Mouse (Mus musculus): ENCODE results near the gene Abca7.
A peak's percentile ranks its signal among the peaks of the same experiment; 100 is the strongest.
"Not testable (repeated sequence)": the region's sequence is repeated elsewhere in the genome, so short reads cannot be mapped to it uniquely, and the experiment has no call there.

The Abca7 gene

DNA sequence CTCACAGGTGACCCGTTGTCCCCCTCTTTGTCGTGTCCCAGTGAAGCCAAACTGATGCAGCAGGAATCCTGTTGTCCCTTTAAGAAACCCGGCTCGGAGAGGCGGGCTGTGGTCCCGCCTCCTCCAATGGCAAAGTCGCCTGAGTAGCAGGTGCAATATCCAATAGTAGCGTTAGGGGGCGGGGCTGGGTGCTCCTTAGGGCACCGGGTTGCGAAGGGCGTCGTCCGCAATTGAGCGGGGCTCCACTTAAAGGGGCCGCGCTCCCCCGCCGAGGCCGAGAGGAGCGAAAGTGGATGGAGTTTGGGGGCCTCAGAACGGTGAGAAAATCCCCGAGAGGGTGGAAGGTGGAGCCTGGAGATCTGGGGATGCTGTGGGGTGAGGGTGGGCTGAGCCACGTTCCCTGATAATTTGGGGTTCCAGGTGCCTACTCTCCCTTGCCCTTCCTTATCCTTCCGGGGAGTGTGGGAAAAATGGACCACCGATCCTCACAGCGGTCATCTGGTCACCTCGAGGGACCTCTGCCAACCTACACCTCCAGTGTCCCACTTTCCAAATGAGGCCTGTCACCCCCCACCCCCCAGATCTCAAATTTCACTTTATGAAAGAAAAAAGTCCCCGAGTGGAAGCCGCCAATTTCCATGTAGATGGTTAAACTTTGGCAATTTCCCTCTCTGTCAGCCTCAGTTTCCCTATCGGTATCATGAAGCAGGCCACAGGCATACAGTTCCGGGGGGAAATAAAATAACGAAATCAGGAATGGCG lies at the start of gene Abca7:
Gene Abca7, plus strand, starts transcription at position 223 of the 762 bp plus-strand sequence.
- DNase-seq (ENCODE audit: low read depth, low spot score), result peak; percentile 95

DNA sequence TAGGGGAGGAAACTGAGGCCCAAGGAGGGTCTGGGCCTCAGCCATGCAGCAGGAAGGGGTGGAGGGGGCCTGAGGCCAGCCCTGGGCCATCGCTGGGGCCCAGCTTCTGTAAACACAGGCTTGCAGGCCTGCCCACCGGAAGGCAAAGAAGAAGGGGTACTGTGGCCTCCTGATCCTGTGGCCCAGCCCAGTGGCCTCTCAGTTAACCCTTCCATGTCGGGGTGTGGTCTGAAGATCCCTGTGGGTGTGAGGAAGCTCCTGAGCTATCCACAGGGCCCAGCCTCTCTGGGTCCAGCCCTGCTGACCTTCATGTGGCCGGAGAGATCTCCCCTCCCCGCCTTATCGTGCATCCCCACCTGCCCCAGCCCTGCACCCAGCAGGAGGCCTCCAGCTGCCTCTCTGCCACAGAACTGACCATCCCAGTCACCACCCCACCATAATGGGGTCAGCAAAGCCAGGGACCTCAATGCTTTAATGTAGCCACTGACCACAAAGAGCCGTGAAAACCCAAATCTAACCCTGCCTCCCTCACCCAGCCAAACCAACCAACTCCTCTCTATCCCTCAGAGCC lies 49.5 kb upstream of the Abca7 start:
- DNase-seq (ENCODE audit: low read depth, low spot score), result no peak

DNA sequence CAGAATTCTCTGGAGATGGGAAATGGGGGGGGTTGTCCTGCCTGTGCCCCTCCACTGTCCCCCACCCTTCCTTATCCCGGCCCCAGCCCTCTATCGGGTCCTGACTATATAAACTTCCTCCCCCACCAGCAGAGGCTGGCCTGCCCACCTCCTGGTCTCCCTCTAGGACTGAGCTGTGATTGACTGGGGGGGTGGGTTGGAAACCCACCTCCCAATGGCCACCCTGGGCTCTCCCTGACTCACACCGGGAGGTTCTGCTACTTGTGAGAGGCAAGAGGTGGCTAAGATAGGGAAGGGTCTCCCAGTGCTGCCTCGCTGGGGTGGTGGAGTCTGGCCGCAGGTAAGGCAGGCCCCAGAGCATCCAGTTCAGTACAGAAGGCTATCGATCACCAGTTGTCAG lies 48.8 kb upstream of the Abca7 start:
- no peak for DNase-seq (ENCODE audit: low read depth, low spot score)

DNA sequence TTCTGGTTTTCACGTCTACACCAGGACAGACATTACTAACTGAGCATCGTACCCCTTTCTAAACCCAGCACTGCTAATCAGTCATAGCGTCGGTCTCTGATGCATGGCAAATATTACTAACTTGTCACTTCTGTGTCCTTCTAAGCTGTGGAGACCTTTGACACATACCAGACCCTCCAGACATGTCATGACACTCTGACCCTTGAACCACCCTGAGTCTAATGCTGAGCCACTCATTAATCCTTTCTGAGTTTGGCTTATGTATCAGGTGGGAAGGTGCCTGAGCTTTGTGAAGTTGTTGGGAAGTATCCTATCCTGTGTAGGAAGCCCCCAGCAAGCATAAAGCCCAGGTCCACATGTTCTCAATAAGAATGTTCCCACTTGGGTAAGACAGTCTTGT lies 46.4 kb upstream of the Abca7 start:
- no peak for DNase-seq (ENCODE audit: low read depth, low spot score)

DNA sequence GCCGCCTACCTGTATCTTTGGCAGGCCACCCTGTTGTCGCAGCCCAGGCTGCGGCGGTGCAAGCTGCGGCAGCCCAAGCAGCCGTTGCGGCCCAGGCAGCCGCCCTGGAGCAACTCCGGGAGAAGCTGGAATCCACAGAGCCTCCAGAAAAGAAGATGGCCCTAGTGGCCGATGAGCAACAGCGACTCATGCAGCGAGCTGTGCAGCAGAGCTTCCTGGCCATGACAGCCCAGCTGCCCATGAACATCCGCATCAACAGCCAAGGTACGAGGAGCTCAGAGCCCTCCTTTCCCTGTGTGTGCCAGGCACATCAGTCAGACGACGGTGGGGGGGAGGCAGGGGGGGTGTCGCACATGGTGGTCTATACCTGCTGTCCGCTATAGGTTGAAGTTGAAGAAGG lies 45.6 kb upstream of the Abca7 start:
- no peak for DNase-seq (ENCODE audit: low read depth, low spot score)

DNA sequence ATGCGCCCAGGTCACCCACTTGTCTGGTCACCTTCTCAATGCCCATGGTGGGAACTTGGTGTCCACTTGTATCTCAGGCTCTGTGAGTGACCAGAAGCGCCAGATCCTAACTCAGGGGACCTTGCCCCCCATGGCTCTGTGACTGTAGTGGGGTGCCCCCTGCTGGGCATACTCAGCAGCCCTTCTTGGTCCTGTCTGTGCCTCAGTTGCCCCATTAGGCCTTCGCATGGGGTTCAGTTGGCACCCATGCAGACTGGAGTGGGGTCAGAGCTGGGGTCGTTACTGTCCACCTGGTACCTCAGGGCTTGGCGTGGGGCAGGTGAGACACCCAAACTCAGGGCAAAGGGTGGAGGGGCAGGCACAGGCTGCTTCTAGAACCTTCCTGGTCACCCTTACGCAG lies 42.3 kb upstream of the Abca7 start:
- no peak for DNase-seq (ENCODE audit: low read depth, low spot score)

DNA sequence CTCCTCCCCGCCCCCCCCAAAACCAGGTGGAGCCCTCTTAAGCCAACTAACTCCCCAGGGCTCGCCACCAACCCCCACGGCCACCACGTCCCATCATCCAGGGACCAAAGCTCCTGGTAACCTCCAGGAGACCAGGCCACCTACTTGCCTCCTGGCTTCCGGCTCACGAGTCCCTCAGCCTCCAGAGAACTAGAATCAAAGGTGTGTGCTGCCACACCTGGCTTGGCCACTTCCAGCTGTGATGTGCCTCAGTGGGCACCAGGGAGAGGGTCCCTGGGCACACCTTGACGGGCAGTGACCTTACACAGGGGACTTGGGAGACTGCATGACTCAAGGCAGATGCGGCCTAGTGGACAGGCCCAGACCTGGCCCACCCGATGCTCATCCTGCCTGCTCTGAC lies 40.6 kb upstream of the Abca7 start:
- no peak for DNase-seq (ENCODE audit: low read depth, low spot score)

DNA sequence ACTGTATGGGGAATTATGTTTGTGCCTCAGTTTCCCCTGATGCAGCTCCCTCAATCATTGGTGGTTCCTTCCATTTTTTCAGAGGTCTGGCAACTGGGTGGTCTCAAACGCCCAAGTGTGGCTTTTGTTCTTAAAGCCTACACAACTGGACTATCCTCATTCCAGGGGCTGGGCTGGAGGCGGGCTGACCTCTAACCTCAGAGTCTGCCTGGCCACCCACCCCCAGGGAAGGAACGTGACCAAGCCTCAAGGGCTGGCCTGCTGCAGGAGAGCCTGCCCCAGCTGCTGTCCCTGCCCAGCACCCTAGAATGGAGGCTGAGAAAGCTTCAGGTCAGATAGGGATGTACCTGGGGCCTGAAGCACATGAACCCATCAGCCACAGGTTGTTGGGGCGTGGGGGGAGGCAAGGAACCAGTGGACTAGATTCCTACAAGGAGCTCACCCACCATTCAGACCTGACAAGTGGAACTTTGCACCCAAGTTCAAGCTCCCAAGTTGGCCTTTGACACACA lies 39.6 kb upstream of the Abca7 start:
- DNase-seq (ENCODE audit: low read depth, low spot score), result no peak

DNA sequence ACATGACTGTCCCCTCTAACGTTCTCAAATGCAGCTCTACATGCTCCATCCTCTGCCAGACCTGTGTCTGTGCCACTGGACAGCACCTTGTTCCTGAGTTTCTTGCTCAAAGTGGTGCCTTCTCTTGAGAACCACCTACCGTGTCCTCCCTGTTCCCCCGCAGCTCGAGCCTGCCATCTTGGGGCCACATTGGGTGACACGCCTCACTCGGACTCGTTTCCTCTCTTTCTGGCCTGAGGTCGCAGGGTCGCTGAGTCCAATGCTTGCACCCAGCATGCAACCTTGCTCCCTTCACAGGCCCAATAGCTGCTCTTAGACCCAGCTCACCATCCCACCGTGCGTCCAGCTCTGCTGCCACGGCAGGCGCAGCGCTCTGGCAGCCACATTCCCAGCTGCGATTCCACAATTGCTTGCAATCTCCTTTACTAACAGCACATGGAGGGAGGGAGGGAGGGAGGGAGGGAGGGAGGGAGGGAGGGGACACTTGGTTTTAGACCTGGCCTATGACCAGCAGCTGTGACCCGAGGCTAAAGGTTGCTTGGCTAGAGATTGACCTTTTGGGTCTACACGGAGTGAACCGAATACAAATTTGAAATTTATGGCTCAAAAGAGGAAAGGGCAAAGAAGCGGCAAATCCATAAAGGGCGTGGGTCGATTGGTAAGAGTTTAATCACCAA lies 38.0 kb upstream of the Abca7 start:
- DNase-seq (ENCODE audit: low read depth, low spot score), result peak; percentile 67

DNA sequence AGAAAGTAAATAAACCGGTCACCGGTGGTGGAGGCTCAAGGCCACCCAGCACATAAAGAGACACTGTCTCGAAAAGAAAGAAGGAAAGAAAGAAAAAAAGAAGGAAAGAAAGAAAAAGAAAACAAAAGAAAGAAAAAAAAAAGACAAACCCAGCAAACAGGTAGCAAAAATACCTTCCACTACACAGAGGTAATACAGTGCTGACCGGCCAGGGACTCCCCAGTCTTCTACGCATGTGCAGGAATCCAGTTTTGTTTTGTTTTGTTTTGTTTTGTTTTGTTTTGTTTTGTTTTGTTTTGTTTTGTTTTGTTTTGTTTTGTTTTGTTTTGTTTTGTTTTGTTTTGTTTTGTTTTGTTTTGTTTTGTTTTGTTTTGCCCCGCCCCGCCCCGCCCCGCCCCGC lies 36.9 kb upstream of the Abca7 start:
- DNase-seq (ENCODE audit: low read depth, low spot score), result not testable (repeated sequence)

DNA sequence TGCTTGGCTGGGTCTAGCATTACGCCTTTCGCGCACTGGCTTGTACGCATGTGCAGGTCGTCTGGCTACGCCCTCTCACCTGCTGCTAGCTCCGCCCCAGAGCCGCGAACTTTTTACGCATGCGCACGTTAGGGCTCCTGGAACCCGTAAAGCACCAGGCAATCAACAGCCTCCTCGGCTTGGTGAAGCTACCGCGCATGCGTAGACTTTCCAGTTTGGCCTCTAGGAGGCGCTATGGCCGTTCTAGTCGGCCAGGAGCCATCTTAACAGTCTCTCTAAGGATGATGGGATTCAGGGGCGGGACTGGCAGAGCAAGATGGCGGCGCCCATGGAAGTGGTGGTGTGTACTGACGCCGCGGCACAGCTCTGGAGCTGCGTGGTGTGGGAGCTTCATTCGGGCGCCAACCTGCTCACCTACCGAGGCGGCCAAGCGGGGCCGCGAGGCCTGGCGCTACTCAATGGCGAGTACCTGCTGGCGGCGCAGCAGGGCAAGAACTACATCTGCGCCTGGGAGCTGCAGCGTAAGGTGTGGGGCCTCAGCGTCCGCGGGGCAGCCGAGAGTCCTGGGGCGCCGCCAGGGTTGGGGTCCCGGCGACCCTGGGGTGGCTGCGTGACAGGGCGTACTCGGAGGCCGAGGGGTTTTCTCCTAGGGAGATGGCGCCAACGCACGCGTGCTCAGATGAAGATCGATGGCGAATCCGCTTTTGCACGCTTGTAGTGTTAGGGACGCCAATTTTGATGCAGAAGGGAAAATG lies 36.3 kb upstream of the Abca7 start, which contains the start of gene Wdr18:
Gene Wdr18, plus strand, starts transcription at position 306 of the 755 bp plus-strand sequence.
- DNase-seq (ENCODE audit: low read depth, low spot score), result peak; percentile 100

DNA sequence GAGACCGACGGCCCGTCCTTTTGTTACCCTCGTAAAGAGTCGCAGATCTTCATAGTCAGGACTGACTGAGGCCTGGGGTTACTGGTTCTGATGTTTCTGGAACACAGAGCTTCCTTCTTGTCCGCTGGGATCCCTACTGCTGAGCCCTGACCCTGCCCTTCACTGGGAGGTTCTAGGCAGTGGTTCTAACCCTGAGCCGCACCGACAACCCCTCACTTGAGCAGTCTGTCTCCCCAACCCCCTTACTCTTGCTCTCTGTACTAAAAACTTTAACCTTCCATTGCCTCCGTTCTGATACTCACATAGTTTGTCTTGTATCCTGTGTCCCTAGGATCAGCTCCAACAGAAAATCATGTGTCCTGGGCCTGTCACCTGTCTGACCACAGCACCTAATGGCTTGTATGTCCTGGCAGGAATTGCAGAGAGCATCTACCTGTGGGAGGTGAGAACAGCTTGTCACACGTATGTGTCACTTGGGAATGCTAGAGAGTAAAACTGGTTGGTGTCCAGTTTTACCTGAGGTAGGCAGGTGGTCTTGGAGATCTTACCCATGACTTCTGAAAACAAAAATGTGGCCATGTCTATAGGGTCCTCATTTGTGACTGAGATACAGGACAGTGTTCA lies 35.5 kb upstream of the Abca7 start:
- no peak for DNase-seq (ENCODE audit: low read depth, low spot score)

DNA sequence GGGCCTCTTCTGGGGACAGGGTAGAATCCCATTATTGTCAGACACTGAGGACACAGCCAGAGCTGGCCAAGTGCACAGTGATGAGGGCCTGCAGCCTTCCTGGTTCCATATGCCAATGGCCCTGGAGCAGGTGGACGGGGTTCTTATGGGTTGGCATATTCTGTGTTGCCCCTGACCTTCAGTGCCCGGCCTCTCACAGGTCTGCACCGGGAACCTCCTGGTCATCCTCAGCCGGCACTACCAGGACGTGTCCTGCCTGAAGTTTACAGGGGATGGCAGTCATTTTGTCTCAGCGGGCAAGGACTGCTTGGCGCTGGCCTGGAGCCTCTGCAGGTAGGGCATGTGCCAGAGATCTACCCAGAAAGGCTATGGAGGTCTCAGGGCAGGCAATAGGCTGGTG lies 31.6 kb upstream of the Abca7 start:
- no peak for DNase-seq (ENCODE audit: low read depth, low spot score)

DNA sequence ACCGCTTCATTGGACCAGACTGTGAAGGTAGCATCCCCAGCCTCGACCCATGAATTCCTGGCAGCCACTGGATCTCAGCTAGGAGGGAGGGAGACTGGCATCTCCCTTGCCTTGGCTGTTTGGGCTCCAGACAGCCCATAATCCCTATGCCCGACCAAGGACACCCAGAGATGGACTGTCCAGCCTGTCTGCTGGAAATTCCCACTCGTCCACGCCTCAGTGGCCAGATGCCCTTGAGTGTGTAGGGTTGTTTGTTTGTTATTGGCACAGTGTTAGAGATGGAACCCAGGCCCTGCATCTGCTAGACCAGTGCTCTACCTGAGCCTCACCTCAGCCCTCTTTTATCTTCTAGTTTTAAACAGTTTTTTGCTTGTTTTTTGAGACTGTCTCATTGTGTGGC lies 31.0 kb upstream of the Abca7 start:
- no peak for DNase-seq (ENCODE audit: low read depth, low spot score)

DNA sequence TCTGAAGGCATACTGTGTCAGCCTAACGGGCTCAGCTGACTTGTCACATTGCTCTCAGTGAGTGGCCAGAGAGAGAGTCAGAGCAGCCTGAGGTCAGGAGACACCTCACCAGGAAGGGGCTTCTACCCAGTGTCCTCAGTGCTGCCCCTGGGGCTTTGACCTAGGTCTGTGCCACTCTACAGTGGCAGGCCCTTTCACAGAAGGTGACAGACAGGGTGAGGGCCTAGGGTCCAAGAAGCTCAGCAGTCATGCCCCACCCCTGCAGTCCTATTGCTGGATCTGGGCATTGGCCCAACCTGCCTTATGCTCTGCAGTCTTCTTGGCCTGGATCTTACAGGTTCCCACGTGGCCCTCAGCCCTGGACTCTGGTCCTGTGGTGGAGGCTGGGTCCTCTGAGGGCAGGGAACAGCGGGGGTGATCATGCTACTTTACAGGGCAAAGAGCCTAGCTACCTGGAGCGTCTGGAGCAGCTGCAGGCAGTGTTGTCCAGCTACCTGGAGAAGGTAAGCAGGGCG lies 29.4 kb upstream of the Abca7 start:
- peak; percentile 55 for DNase-seq (ENCODE audit: low read depth, low spot score)

DNA sequence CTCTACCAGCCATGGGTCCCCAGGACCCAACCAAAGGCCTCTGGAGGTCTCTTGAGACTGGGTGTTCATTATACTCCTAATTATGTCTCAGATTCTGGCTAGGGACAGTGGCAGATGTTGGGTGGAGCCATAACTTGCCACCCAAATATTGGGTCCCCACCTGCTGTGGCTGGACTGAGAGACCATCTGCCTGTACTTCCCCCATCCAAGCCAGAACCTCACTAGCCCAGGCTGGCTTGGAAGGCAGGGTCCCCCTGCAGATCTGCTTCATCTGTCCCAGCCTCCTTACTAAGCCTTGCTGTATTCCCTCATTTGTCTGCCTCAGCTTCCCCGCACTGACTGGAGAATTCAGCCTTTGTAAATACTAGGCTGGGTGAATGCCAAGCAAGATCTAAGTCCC lies 28.1 kb upstream of the Abca7 start:
- DNase-seq (ENCODE audit: low read depth, low spot score), result no peak

DNA sequence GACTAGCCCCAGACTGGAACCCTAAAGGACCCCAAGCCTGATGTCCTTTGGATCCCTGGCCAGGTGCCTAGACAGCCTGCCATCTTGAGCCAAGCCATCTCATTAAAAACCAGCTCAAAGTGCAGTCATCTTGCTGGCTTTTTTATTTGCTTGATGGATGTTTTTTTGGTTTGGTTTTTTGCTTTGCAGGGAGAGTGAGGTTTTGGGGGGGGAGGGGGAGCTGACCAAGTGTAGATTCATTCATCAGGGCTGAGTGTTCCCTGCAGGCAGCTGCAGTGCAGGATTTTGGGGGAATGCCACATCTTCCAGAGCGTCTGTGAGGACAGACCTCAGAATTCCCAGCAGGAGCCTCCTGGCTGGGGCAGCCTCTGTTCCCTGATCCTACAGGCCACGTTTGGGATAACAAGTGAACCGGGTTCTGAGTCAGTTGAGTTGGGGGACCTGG lies 27.1 kb upstream of the Abca7 start:
- DNase-seq (ENCODE audit: low read depth, low spot score), result no peak

DNA sequence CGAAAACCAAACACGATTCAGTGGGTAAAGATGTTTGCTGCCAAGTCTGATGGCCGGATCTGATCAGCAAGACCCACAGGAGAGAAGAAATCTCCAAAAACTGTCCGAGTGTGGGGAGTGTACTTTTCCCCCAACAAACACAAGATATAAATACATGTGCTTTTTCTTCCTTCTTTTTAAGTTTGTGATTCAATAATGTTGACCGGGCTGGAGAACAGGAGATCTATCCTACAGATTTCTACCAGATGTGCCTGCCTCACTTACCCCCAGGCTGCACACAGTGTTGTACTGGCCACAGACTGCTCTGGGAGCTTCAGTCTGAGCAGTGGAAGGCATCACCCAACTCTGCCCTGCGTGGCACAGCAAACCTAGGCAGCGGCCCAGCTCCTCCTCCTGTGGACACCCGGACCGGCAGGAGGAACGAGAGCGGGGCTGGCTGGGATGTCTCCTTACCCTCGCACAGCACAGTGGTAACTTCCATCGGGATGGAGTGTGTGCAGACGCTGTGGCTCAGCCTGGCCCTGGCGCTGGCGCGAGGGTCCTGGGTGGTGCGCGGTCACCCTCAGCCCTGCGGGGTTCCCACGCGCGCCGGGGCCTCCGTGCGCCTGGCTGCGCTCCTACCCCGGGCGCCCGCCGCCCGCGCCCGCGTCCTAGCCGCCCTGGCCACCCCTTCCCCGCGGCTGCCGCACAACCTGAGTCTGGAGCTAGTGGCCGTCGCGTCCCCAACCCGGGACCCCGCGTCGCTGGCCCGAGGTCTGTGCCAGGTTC lies 25.7 kb upstream of the Abca7 start, which contains the start of gene Grin3b:
Gene Grin3b, plus strand, starts transcription at position 301 of the 768 bp plus-strand sequence.
- no peak for DNase-seq (ENCODE audit: low read depth, low spot score)

DNA sequence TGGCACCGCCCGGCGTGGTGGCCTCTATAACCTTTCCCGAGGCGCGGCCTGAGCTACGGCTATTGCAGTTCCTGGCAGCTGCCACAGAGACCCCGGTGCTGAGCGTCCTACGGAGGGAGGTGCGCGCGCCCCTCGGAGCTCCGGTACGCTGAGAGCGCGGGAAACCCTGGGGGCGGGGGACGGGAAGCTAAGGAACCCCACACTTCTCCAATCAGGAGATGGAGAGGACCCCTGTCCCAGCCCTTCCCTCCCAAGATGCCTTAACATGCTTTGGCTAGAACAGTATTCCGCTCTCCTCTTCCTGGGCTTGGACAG lies 25.2 kb upstream of the Abca7 start:
- DNase-seq (ENCODE audit: low read depth, low spot score), result no peak

DNA sequence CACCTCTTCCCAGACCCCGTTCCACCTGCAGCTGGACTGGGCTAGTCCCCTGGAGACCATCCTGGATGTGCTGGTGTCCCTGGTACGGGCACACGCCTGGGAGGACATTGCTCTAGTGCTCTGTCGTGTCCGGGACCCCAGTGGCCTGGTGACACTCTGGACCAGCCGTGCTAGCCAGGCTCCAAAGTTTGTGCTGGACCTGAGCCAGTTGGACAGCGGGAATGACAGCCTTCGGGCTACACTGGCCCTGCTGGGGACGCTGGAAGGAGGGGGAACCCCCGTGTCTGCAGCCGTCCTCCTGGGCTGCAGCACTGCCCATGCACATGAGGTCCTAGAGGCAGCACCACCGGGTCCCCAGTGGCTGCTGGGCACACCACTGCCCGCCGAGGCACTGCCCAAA lies 23.5 kb upstream of the Abca7 start:
- no peak for DNase-seq (ENCODE audit: low read depth, low spot score)

DNA sequence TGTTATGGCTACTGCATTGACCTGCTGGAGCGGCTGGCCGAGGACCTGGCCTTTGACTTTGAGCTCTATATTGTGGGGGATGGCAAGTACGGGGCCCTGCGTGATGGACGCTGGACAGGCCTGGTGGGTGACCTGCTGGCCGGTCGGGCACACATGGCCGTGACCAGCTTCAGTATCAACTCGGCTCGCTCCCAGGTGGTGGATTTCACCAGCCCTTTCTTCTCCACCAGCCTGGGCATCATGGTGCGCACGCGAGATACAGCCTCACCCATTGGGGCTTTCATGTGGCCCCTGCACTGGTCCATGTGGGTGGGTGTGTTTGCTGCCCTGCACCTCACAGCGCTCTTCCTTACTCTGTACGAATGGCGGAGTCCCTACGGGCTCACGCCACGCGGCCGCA lies 22.2 kb upstream of the Abca7 start:
- DNase-seq (ENCODE audit: low read depth, low spot score), result no peak
